Mouse (Mus musculus) lung, adult 2 months (tissue): ENCODE data around the gene Trmt1l.

ENCODE experiments used
- CTCF ChIP-seq: fragments of 200-500 bp; IDR thresholded peaks from 2 replicates; pipeline ENCODE4 v1.5.1; 2011; ENCODE audit warnings: mild to moderate bottlenecking, low read length, control low read depth; ENCODE audit not compliant: insufficient read depth
- POLR2A ChIP-seq: fragments of 200-500 bp; IDR thresholded peaks from 2 replicates; pipeline ENCODE4 v1.6.1; 2011; ENCODE audit warnings: low read depth, mild to moderate bottlenecking, control low read depth, low read length, borderline replicate concordance; ENCODE audit errors: extremely low read depth

DNA sequence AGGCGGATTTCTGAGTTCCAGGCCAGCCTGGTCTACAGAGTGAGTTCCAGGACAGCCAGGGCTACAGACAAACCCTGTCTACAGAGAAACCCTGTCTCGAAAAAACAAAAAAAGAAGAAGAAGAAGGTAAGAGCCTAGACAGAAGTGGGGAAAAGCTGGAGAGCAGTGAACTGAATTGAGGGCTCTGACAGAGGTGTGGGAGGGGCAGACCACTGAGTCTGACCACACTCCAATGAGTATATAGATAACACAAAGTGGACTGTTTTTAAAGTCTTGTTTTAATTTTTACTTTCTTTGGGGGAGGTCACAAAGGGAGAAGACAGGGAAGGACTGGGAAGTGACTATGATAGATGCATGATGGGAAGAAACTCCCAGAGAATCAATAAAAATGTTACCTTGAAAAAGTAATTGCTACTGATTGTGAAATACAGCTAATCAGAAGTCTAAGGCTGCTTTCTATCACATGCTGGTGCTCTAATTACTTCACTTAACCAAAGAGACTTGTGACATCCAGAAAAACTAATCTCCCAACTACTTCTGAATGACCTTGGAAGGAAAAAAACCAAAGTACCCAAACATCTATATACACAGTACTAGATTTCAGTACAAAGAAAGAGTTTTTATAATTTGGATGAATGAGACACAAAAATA, 67.4 kb downstream of the Trmt1l start:
- TF ChIP-seq CTCF: no peak
- TF ChIP-seq POLR2A: no peak
